Mouse (Mus musculus): ENCODE results near the gene Olfr1381.
"Not testable (repeated sequence)": the region's sequence is repeated elsewhere in the genome, so short reads cannot be mapped to it uniquely, and the experiment has no call there.

Olfr1381 gene

DNA sequence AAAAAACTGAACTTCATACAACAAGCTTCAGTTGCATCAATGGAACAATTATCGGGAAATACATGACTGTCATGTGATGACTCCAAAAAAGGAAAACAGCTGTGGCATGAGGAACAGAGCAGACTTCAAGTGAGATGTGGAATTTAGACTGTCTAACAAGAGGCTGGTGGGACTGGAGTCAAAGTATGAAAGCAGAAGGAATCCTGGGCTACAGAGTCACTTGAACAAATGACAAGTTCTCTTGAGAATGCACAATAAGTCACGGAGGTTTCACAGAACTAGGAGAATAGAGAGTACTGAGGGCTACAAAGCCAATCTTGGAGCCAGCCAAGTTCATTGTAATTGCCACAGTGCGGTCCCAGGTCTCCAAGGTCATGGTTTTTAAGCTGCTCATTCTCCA, at the start of gene Olfr1381:
Gene Olfr1381, plus strand, starts transcription at position 301 of the 400 bp plus-strand sequence.
- not testable (repeated sequence) for DNase-seq (ENCODE audit: low spot score in 2 of 2)

DNA sequence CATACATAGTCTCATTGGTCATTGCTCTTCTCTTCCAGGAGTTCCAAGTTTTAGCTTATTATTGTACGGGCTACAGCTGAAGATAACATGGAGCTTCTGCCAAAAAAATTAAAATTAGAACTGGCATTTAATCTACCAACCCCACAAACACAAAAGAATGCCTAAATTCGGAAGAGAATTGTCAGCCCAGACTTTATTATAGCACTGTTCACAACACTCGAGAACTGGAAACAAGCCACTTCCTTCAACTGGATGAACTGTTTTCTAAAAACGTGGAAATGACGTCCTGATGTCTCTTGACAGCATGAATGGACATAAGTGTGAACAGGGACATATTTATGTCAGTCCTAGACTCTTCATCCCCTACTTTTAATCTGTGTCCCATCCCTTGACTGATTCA, 25.2 kb upstream of the Olfr1381 start:
- no peak for DNase-seq (ENCODE audit: low spot score in 2 of 2)

DNA sequence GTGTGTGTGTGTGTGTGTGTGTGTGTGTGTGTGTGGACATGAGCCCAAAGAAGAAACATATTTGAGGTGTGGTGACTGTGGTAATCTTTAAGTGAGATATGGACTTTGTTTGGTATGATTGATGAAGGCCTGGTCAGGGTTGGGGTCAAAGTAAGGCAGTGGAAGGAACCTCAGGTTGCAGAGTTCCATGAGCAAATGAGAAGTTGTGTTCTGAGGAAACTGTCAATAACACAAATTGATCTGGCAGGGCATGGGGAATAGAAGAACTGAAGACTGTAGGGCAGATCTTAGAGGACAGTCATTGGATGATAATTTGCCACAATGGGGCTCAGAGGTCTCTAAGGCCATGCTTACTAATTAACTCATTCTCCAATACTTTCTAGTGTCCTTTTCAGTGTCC, 23.9 kb upstream of the Olfr1381 start, which contains the start of gene Olfr1383:
Gene Olfr1383, plus strand, starts transcription at position 301 of the 400 bp plus-strand sequence.
- DNase-seq (ENCODE audit: low spot score in 2 of 2), result no peak

DNA sequence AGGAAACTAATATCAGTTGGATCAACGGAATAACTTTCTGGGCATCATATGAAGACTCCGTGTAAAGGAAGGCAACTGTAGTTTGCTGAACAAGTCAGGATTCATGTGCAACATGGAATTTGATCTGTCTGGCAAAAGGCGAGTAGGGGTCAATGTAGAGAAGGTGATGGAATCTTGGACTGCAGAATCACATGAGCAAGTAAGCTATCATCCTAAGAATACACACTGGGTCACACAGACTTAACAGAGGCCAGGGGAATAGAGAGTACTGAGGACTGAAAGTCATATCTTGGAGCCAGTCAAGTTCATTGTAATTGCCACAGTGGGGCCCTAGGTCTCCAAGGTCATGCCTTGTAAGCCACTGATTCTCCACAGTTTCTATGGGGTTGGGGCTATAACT, 15.3 kb upstream of the Olfr1381 start, which contains the start of gene Olfr1382:
Gene Olfr1382, plus strand, starts transcription at position 301 of the 400 bp plus-strand sequence.
- DNase-seq (ENCODE audit: low spot score in 2 of 2), result no peak

DNA sequence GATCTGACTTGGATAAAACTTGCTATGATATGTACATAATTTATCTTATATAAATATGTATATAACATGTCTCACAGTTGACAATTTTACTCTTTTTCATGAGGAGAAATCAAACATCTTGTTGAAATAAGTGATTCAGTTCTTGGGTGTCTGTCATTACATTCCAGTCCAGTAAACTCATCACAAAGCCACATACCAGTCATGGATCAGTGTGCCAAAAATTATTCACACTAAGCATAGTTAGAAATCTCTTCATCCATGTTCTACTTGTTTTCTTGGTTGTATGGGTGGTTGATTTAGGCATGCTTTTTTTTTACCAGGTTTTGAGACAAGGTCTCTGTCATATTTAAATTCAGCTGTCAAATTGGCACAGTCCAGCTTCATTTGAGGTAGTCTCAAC, 10.5 kb upstream of the Olfr1381 start:
- no peak for DNase-seq (ENCODE audit: low spot score in 2 of 2)

DNA sequence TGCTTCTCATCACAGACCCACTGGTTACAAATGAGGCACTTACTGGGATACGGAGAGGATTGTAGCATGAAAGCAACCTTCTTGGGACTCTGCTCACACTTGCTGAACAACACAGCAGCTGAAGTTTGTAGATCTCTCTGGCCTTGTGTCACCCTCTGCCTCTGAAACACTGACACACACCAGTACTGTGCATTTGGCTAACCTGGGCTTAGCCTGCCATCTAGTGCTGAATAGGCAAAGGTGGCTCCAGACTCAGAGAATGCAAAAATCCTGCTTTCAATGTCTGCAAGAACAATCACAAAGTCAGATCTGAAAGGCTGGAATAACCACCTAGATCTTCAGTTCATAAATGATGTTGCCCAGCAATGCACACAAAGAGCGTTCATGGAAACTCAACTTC, 6.6 kb upstream of the Olfr1381 start:
- DNase-seq (ENCODE audit: low spot score in 2 of 2), result not testable (repeated sequence)

DNA sequence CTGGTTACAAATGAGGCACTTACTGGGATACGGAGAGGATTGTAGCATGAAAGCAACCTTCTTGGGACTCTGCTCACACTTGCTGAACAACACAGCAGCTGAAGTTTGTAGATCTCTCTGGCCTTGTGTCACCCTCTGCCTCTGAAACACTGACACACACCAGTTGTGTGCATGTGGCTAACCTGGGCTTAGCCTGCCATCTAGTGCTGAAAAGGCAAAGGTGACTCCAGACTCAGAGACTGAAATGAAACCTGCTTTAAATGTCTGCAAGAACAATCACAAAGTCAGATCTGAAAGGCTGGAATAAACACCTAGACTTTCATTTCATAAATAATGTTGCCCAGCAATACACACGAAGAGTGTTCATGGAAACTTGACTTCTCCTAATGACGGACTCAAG, 10.8 kb downstream of the Olfr1381 start:
- not testable (repeated sequence) for DNase-seq (ENCODE audit: low spot score in 2 of 2)

DNA sequence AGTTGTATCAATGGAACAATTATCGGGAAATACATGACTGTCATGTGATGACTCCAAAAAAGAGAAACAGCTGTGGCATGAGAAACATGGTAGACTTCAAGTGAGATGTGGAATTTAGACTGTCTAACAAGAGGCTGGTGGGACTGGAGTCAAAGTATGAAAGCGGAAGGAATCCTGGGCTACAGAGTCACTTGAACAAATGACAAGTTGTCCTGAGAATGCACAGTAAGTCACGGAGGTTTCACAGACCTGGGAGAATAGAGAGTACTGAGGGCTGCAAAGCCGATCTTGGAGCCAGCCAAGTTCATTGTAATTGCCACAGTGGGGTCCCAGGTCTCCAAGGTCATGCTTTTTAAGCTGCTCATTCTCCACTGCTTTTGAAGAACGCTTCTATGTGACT, 13.3 kb downstream of the Olfr1381 start, which contains the start of gene Olfr1380:
Gene Olfr1380, plus strand, starts transcription at position 301 of the 400 bp plus-strand sequence.
- not testable (repeated sequence) for DNase-seq (ENCODE audit: low spot score in 2 of 2)

DNA sequence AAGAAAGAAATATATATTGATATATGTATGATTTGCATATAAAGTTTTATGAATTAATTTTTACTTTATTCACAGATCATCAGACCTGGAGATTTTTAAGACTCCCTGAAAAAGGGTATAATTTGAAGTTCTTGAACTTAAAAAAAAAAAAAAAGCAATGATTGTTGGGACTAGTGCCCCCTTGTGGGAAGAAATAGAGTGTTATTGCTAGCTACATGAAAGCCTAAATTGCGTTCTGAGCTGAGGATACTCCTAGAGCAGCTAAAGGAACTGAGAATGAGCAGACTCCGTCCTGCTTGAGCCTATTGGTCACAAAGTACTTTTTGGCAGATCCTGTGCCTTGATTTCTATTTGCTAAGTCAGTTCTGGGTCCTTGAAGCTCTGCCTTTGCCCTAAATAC, 31.8 kb downstream of the Olfr1381 start:
- DNase-seq (ENCODE audit: low spot score in 2 of 2), result not testable (repeated sequence)

DNA sequence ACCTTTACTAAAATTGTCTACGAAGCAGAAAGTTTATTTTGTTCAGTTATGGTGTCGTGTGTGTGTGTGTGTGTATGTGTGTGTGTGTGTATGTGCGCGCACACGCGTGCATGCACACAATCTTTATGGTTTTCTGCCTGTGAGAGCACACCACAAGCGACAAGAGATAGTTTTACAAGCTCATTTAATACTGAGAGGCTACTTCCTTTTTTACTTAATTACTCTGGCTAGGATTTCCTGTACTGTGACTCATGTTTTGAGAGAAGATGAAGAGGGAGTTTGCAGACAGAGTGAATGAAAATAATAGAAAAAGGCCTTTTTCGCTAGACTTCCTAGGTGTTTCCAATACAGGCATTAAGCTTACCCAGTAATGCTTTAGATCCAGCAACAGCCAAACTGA, 37.2 kb downstream of the Olfr1381 start:
- not testable (repeated sequence) for DNase-seq (ENCODE audit: low spot score in 2 of 2)

DNA sequence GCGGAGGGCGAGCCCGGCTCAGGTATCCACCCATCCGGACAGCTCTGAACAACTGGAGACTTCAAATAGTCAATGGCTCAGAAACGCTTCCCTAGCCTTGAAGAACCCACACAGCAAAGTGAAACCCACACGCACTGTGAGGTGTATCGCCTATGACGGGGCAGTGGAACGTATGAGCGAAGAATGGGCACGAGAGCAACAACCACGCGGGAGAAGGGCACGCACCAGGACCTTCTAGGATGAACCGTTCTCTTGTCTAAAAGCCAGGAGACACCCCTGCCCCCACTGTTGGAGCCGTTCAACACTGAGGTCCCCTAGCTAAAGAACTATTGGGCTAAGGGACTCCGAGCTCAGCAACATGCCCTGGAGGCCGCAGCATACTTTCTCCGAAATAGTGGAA, 47.0 kb downstream of the Olfr1381 start:
- DNase-seq (ENCODE audit: low spot score in 2 of 2), result no peak

DNA sequence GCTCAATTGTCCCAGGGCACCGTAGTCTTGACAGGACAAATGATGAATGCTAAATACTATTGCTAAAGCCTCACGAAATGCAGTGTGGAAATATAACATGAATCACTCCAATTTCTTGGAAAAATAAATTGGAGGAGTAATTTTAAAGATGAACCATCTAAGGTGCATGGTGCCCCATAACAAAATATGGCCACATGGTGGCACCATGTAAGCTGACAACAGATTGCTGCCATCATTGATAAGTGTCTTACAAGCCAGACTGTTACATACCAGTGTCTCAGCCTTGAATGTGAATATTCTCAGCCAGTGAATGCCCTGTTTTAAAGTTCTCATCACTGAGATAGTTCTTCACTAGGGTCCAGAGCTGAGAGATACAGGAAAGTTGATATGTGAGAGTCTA, 53.9 kb downstream of the Olfr1381 start:
- not testable (repeated sequence) for DNase-seq (ENCODE audit: low spot score in 2 of 2)

Data from heart, adult 9 months (tissue).